Mouse (Mus musculus) liver, embryonic 14.5 days (tissue): ENCODE results near the gene Slc35b2.

Experiments
- CTCF ChIP-seq: IDR thresholded peaks from 2 replicates; pipeline ENCODE4 v1.5.1; 2016; ENCODE audit warnings: antibody characterized with exemption, low read depth, control low read depth
- EP300 ChIP-seq: IDR thresholded peaks from 2 replicates; pipeline ENCODE4 v1.6.1; 2016; ENCODE audit warnings: antibody characterized with exemption, low read depth

- TF ChIP-seq EP300 (no peak), CTCF (no peak)
Measured at GRCm38 (mm10) chr17:45515806-45516205, 47.9 kb upstream of the Slc35b2 start.
